Mouse (Mus musculus) olfactory bulb, adult 2 months (tissue): ENCODE data around the gene Sytl3.
"Not testable (repeated sequence)": the region's sequence is repeated elsewhere in the genome, so short reads cannot be mapped to it uniquely, and the experiment has no call there.

Experiments
- CTCF ChIP-seq: fragments of 200-500 bp; IDR thresholded peaks from 2 replicates; pipeline ENCODE4 v1.5.1; 2012; ENCODE audit warnings: low read depth, mild to moderate bottlenecking, low read length, moderate library complexity; ENCODE audit not compliant: insufficient read depth
- POLR2A ChIP-seq: fragments of 200-500 bp; IDR thresholded peaks from 2 replicates; pipeline ENCODE4 v1.6.1; 2012; ENCODE audit warnings: mild to moderate bottlenecking, low read depth, low read length, moderate library complexity; ENCODE audit not compliant: insufficient read depth

GRCm38 (mm10) chr17:6702625-6703221, 43.8 kb downstream of the Sytl3 start:
- TF ChIP-seq CTCF, POLR2A: not testable (repeated sequence)
